Mouse (Mus musculus) kidney, postnatal 0 days (tissue): ENCODE results near the gene Tbx3. TPM values are rescaled to one million over a fixed set of nuclear protein-coding genes. Genes with fewer than 3 reads are reported as not detected.

Experiments
- ATAC-seq: fragments of 200-750 bp; cut with Nextera tagmentation; replicated peaks from 2 replicates; pipeline ENCODE4 v1.8.0; 2017; ENCODE audit warnings: low read depth, moderate number of reproducible peaks, moderate TSS enrichment, moderate library complexity; ENCODE audit not compliant: low FRiP score
- DNase-seq: peaks from one replicate; pipeline ENCODE4 v3.0.0-alpha.2; 2016; ENCODE audit warnings: low spot score
- H3K27ac ChIP-seq: fragments of 300-500 bp; sonication (generic); 2 replicates; pipeline ENCODE4 v1.5.1; 2014; ENCODE audit warnings: mild to moderate bottlenecking
- H3K27me3 ChIP-seq: fragments of 300-500 bp; sonication (generic); 2 replicates; pipeline ENCODE4 v1.6.1; 2014; ENCODE audit warnings: low read length, mixed read lengths; ENCODE audit not compliant: insufficient read depth
- H3K36me3 ChIP-seq: fragments of 300-500 bp; sonication (generic); 2 replicates; pipeline ENCODE4 v1.6.1; 2014; ENCODE audit warnings: low read length, mixed read lengths; ENCODE audit not compliant: insufficient read depth
- H3K4me1 ChIP-seq: fragments of 300-500 bp; sonication (generic); replicated peaks from 2 replicates; pipeline ENCODE4 v1.6.1; 2014; ENCODE audit warnings: antibody characterized with exemption, low read length, mixed read lengths; ENCODE audit not compliant: insufficient read depth
- H3K4me2 ChIP-seq: fragments of 300-500 bp; sonication (generic); 2 replicates; pipeline ENCODE4 v1.6.1; 2014; ENCODE audit warnings: mild to moderate bottlenecking, low read length, moderate library complexity, mixed read lengths
- H3K4me3 ChIP-seq: fragments of 300-500 bp; sonication (generic); replicated peaks from 2 replicates; pipeline ENCODE4 v1.5.1; 2014; ENCODE audit warnings: low read depth, low read length
- H3K9ac ChIP-seq: fragments of 300-500 bp; sonication (generic); 2 replicates; pipeline ENCODE4 v1.6.1; 2014; ENCODE audit warnings: low read depth, low read length
- H3K9me3 ChIP-seq: fragments of 300-500 bp; sonication (generic); replicated peaks from 2 replicates; pipeline ENCODE4 v1.6.1; 2016; ENCODE audit warnings: low read length, inconsistent platforms, mixed read lengths
- CTCF ChIP-seq: IDR thresholded peaks from 2 replicates; pipeline ENCODE4 v1.5.1; 2016; ENCODE audit warnings: antibody characterized with exemption, low read depth, mild to moderate bottlenecking, moderate library complexity
- WGBS: fragments of 180-500 bp; shearing (Covaris S2); extraction: QIAGEN DNeasy Blood & Tissue Kit; methylation state at CpG from one replicate; pipeline ENCODE4 v1.1.7; 2014; 5-methylcytosine and 5-hydroxymethylcytosine counted together
- polyA plus RNA-seq: library from polyadenylated mRNA; unstranded; fragments of >200 nt; fragmentation: Nextera tagmentation; extraction: Ambion mirVana; gene quantifications from 2 replicates; pipeline ENCODE4 v1.2.1, GENCODE M21; 2015

Gene Tbx3
- polyA plus RNA-seq, 1 experiment from 2014 or later: 32.9 TPM

- no peak overlapping the region for H3K27ac ChIP-seq
- DNase-seq (no peak), ATAC-seq (no peak)
- H3K4me3 ChIP-seq: no peak overlapping the region
- WGBS: 40% methylated on average over 8 of the region's 8 CpGs
- no peaks in the 10 kb centered on the region for H3K36me3 ChIP-seq
- no peak overlapping the region for H3K4me2 ChIP-seq
- H3K9me3 ChIP-seq: no peaks in the 10 kb centered on the region
- 0 out of 2 replicates have a peak, but pooled peaks cover 2% of the 10 kb centered on the region for H3K4me1 ChIP-seq
- no peak for TF ChIP-seq CTCF
- no peak overlapping the region for H3K9ac ChIP-seq
- H3K27me3 ChIP-seq: peaks cover 44% of the 10 kb centered on the region
These were observed 18.5 kb downstream of the Tbx3 start for GRCm38 (mm10) chr5:119688914-119689420.

DNA sequence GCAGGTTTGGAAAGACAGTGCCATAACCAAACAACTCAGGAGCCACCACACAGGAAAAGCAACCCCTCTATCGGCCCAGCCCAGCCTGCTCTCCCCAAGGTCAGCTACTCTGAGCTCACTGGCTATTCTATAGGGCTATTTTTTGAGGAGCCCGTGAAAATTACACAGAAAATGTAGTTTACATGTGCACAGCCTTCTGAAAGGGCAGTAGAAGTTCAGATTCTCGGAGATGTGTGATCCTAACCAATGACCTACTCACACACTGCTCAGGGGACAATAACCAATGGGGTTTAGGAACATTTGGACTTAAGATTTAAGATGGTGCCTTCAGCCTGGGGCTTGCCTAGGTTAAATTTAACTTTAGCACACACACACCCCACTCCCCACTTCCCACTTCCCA, 19.0 kb downstream of the Tbx3 start:
- ATAC-seq (no peak), DNase-seq (no peak)
- H3K27ac ChIP-seq: no peak overlapping the region
- WGBS: 41% methylated on average over 3 of the region's 3 CpGs
- H3K36me3 ChIP-seq: no peaks in the 10 kb centered on the region
- no peaks in the 10 kb centered on the region for H3K9me3 ChIP-seq
- H3K4me3 ChIP-seq: no peak overlapping the region
- peaks cover 40% of the 10 kb centered on the region for H3K27me3 ChIP-seq
- 0 out of 2 replicates have a peak, but pooled peaks cover 2% of the 10 kb centered on the region for H3K4me1 ChIP-seq
- H3K9ac ChIP-seq: no peak overlapping the region
- no peak overlapping the region for H3K4me2 ChIP-seq
- no peak for TF ChIP-seq CTCF

- Histone ChIP-seq H3K27me3 (peaks cover 36% of the 10 kb centered on the region), H3K4me3 (no peak overlapping the region)
- under 1% methylated on average over 13 of the region's 13 CpGs for WGBS
These were observed 20.6 kb downstream of the Tbx3 start for GRCm38 (mm10) chr5:119691075-119691474.

GRCm38 (mm10) chr5:119692425-119692824, 22.0 kb downstream of the Tbx3 start:
- 34% methylated on average over 6 of the region's 6 CpGs for WGBS
- Histone ChIP-seq H3K27me3 (peaks cover 30% of the 10 kb centered on the region), H3K9ac (no peak overlapping the region), H3K36me3 (no peaks in the 10 kb centered on the region), H3K9me3 (no peaks in the 10 kb centered on the region), H3K4me1 (no peaks in the 10 kb centered on the region), H3K4me2 (no peak overlapping the region), H3K4me3 (no peak overlapping the region), H3K27ac (no peak overlapping the region)
- no peak for DNase-seq
- ATAC-seq: no peak
- TF ChIP-seq CTCF: no peak; the same call in 1 of the 2 replicates

More at GRCm38 (mm10) chr5:119691075-119691474, 20.6 kb downstream of the Tbx3 start:
- Histone ChIP-seq H3K9me3 (no peaks in the 10 kb centered on the region), H3K4me2 (no peak overlapping the region), H3K9ac (no peak overlapping the region), H3K27ac (no peak overlapping the region), H3K36me3 (no peaks in the 10 kb centered on the region), H3K4me1 (no peaks in the 10 kb centered on the region)
- DNase-seq (peak; percentile 86), ATAC-seq (no peak; the same call in 1 of the 2 replicates)
- TF ChIP-seq CTCF: peak; percentile 90

- Histone ChIP-seq H3K27ac (no peak overlapping the region), H3K36me3 (no peaks in the 10 kb centered on the region), H3K9me3 (no peaks in the 10 kb centered on the region), H3K4me2 (no peak overlapping the region), H3K9ac (no peak overlapping the region), H3K27me3 (peaks cover 10% of the 10 kb centered on the region), H3K4me3 (no peak overlapping the region), H3K4me1 (no peaks in the 10 kb centered on the region)
- DNase-seq (no peak), ATAC-seq (no peak)
- TF ChIP-seq CTCF: no peak
- 26% methylated on average over 8 of the region's 8 CpGs for WGBS
These were observed 24.4 kb downstream of the Tbx3 start for GRCm38 (mm10) chr5:119694914-119695313.

- Histone ChIP-seq H3K9ac (no peak overlapping the region), H3K4me1 (0 out of 2 replicates have a peak, but pooled peaks cover 2% of the 10 kb centered on the region), H3K4me2 (no peak overlapping the region), H3K4me3 (no peak overlapping the region), H3K9me3 (no peaks in the 10 kb centered on the region), H3K27ac (no peak overlapping the region), H3K27me3 (peaks cover 16% of the 10 kb centered on the region), H3K36me3 (no peaks in the 10 kb centered on the region)
- DNase-seq (no peak), ATAC-seq (no peak)
- WGBS: 80% methylated on average over 1 of the region's 1 CpGs
- TF ChIP-seq CTCF: no peak
These were observed 32.6 kb downstream of the Tbx3 start for GRCm38 (mm10) chr5:119703031-119703430.

DNA sequence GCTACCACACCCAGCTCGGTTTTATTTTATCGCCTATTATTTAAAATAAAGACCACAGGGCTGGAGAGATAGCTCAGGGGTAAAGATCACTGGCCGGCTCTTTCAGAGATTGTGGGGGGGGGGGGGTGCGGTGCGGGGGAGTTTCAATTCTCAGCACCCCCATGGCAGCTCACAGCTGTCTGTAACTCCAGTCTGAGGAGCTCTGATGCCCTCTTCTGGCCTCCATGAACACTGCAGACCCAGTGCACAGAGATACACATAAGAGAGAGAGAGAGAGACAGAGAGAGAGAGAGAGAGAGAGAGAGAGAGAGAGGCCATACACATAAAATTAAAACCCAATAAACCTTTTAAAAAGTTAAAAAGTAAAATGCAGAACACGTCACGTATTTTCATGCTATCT, 34.4 kb downstream of the Tbx3 start:
- peak; percentile 6; the same call in 1 of the 2 replicates for TF ChIP-seq CTCF
- H3K36me3 ChIP-seq: no peaks in the 10 kb centered on the region
- no peak overlapping the region for H3K27ac ChIP-seq
- ATAC-seq: no peak
- 0 out of 2 replicates have a peak, but pooled peaks cover 2% of the 10 kb centered on the region for H3K4me1 ChIP-seq
- peaks cover 16% of the 10 kb centered on the region for H3K27me3 ChIP-seq
- no peak overlapping the region for H3K4me3 ChIP-seq
- DNase-seq: no peak
- WGBS: 74% methylated on average over 7 of the region's 7 CpGs
- no peak overlapping the region for H3K9ac ChIP-seq
- H3K9me3 ChIP-seq: no peaks in the 10 kb centered on the region
- H3K4me2 ChIP-seq: no peak overlapping the region
